ENCODE assay signal across 28 mouse cellular contexts in the genomic region with DNA sequence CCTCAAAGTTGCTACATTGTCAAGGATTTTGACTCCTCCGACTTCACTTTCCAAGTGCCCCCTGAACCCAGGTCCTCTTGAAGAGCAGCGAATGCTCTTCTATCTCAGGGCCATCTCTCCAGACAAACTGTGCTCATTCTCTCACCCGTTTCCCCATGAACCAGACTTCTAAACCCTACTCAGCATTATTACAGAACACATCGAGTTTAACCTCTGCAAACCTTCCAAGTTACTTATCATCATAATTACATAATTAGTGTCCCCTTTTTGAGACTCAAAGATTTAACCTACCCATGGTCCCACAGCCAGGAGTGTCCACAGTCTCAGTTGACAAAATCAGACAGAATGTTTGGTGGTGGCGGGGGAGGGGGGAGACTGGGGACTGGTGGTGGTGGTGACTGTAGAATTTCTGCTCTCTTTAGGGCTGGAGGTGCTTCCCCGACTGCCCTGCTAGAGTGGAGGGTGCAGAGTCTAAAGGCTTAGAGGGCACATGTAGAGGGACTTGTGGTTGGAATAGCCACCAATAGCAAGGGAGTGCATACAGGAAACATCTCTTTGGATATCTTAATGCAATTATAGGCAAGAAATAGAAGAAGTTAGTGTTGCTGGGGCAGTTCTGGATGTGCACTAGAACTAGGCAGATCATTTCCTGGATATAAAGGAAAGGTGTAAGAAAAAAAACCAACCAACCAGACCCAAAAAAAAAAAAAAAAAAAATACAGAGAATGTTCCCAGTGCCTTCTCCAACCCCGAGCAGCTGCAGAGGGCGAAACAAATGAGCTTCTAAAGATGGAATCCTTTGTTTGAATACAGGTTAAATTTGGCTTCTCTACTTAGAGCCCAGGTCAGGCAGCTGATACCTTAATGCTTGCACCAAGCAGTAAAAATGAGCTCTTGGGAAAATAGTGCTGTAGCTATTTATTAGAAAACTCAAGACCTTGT.
A peak's percentile ranks its signal among the peaks of the same experiment; 100 is the strongest.
DNase-seq lines count a peak whose midpoint lies in the region; ATAC-seq and TF ChIP-seq lines count a peak whose summit lies in the region.
"Had no signal": no experiment of that assay in that cellular context is flagged by ENCODE, and none has a peak within 500 bp of the region (broad histone marks: within the 10 kb centered on the region; RNA-seq: fewer than 3 reads in every experiment).

No protein-coding gene starts in this region.

- no peak for TF ChIP-seq CTCF in kidney, adult 2 months (conservative IDR thresholded peaks at IDR 0.05; ENCODE audit: insufficient read depth, insufficient read length, low read depth, low read length)

- H3K4me2 ChIP-seq in intestine, embryonic 16.5 days (ENCODE audit: low read depth, low read length), result no peak overlapping the region
- H3K4me2 ChIP-seq: embryonic facial prominence, embryonic 13.5 days; forebrain, embryonic 12.5 days; forebrain, embryonic 15.5 days; heart, embryonic 13.5 days; hindbrain, embryonic 14.5 days had no signal

- no peak overlapping the region for H3K4me3 ChIP-seq in intestine, embryonic 16.5 days (ENCODE audit: low read length)
- H3K4me3 ChIP-seq in kidney, adult 2 months (ENCODE audit: insufficient read depth, low read depth, low read length), result no peak overlapping the region
- H3K4me3 ChIP-seq: embryonic facial prominence, embryonic 10.5 days; embryonic facial prominence, embryonic 13.5 days; erythroblast, embryonic 14.5 days; forebrain, embryonic 12.5 days; forebrain, embryonic 15.5 days; heart, embryonic 13.5 days had no signal

- H3K27ac ChIP-seq in intestine, embryonic 16.5 days (ENCODE audit: low read length), result no peak overlapping the region
- H3K27ac ChIP-seq in kidney, adult 2 months (ENCODE audit: insufficient read depth, low read depth, low read length), result no peak overlapping the region
- H3K27ac ChIP-seq: embryonic facial prominence, embryonic 10.5 days; embryonic facial prominence, embryonic 13.5 days; forebrain, embryonic 12.5 days; forebrain, embryonic 15.5 days; heart, embryonic 13.5 days; hindbrain, embryonic 14.5 days; hindbrain, postnatal 0 days had no signal

- peak; percentile 32 for ATAC-seq in activated CD4-positive, CD25-positive, alpha-beta regulatory T cell, adult 4 months
- peak; percentile 27 to 57; a peak in 2 of 4 replicates for ATAC-seq in hematopoietic stem cell, adult 5-6 weeks (replicated peaks in 1 of 2; ENCODE audit: insufficient read depth in 1 of 2, low FRiP score in 2 of 2, low TSS enrichment in 1 of 2, low read depth in 1 of 2, poor library complexity in 2 of 2, severe bottlenecking in 2 of 2)
- no peak for ATAC-seq in intestine, embryonic 16.5 days
- ATAC-seq: forebrain, embryonic 15.5 days; hindbrain, postnatal 0 days had no signal

- H3K36me3 ChIP-seq in intestine, embryonic 16.5 days (ENCODE audit: control insufficient read depth, insufficient read depth, low read length), result no peaks in the 10 kb centered on the region
- no peaks in the 10 kb centered on the region for H3K36me3 ChIP-seq in kidney, adult 2 months (ENCODE audit: control insufficient read depth, insufficient read depth, low read length)
- H3K36me3 ChIP-seq: embryonic facial prominence, embryonic 10.5 days; embryonic facial prominence, embryonic 13.5 days; forebrain, embryonic 12.5 days; forebrain, embryonic 15.5 days; G1E; heart, embryonic 13.5 days had no signal

- H3K9ac ChIP-seq in intestine, embryonic 16.5 days (ENCODE audit: low read depth, low read length), result no peak overlapping the region
- H3K9ac ChIP-seq: embryonic facial prominence, embryonic 13.5 days; forebrain, embryonic 12.5 days; forebrain, embryonic 15.5 days; heart, embryonic 13.5 days; hindbrain, embryonic 14.5 days had no signal

- DNase-seq in kidney, adult 9 months, result peak; percentile 25
- no peak for DNase-seq in kidney, postnatal 14 days
- DNase-seq in heart, postnatal 25 days (ENCODE audit: low spot score), result no peak
- DNase-seq in kidney, adult 2 months, result no peak
- DNase-seq: adrenal gland, adult 2 months; adrenal gland, postnatal 14 days; cerebellum, adult 11 months; cerebellum, adult 2 months; cerebellum, adult 9-11 months; cerebellum, postnatal 25 days; embryo, embryonic 11 days; gastrocnemius, postnatal 36 days; heart, adult 11 months; heart, postnatal 14 days; kidney, adult 11 months had no signal

- 75% methylated on average over 8 of the region's 8 CpGs for WGBS in intestine, embryonic 16.5 days
- WGBS in kidney, adult 2 months, result 72% methylated on average over 8 of the region's 8 CpGs

- no peaks in the 10 kb centered on the region for H3K27me3 ChIP-seq in intestine, embryonic 16.5 days (replicated peaks; ENCODE audit: control insufficient read depth, insufficient read depth, low read length)
- no peaks in the 10 kb centered on the region for H3K27me3 ChIP-seq in kidney, adult 2 months (replicated peaks; ENCODE audit: control insufficient read depth, insufficient read depth, low read length)
- H3K27me3 ChIP-seq: forebrain, embryonic 12.5 days; forebrain, embryonic 15.5 days; heart, embryonic 13.5 days; Patski had no signal

- intact Hi-C loops in heart, postnatal 25 days (cut with DNase I), result no loop called here

- no peaks in the 10 kb centered on the region for H3K9me3 ChIP-seq in intestine, embryonic 16.5 days (ENCODE audit: control insufficient read depth, low read length)
- H3K9me3 ChIP-seq: embryonic facial prominence, embryonic 10.5 days; embryonic facial prominence, embryonic 13.5 days; forebrain, embryonic 12.5 days; forebrain, embryonic 15.5 days; G1E; heart, embryonic 13.5 days had no signal

- TF ChIP-seq POLR2A in kidney, adult 2 months (IDR thresholded peaks at IDR 0.05; ENCODE audit: low read depth, low read length), result no peak

- no peaks in the 10 kb centered on the region for H3K4me1 ChIP-seq in intestine, embryonic 16.5 days (ENCODE audit: control insufficient read depth, insufficient read depth, low read length)
- peaks cover 5% of the 10 kb centered on the region for H3K4me1 ChIP-seq in kidney, adult 2 months (ENCODE audit: control insufficient read depth, insufficient read depth, low read length)
- H3K4me1 ChIP-seq: embryonic facial prominence, embryonic 13.5 days; forebrain, embryonic 12.5 days; forebrain, embryonic 15.5 days had no signal
